Mouse (Mus musculus) hindbrain, embryonic 16.5 days (tissue): ENCODE measurements around the gene Tle3. TPM values are rescaled to one million over a fixed set of nuclear protein-coding genes. Genes with fewer than 3 reads are reported as not detected.

Source experiments
- ATAC-seq: fragments of 200-750 bp; cut with Nextera tagmentation; 2 replicates; pipeline ENCODE4 v1.8.0; 2017; ENCODE audit warnings: moderate TSS enrichment, moderate library complexity
- H3K27ac ChIP-seq: fragments of 300-500 bp; sonication (generic); 2 replicates; pipeline ENCODE4 v1.5.1; 2014; ENCODE audit warnings: low read depth, mild to moderate bottlenecking, control low read depth, low read length, moderate library complexity
- H3K27me3 ChIP-seq: fragments of 300-500 bp; sonication (generic); replicated peaks from 2 replicates; pipeline ENCODE4 v1.6.1; 2014; ENCODE audit warnings: low read length; ENCODE audit not compliant: control insufficient read depth, insufficient read depth
- H3K36me3 ChIP-seq: fragments of 300-500 bp; sonication (generic); 2 replicates; pipeline ENCODE4 v1.6.1; 2014; ENCODE audit warnings: mild to moderate bottlenecking, low read length, moderate library complexity, mixed read lengths; ENCODE audit not compliant: control insufficient read depth, insufficient read depth
- H3K4me1 ChIP-seq: fragments of 300-500 bp; sonication (generic); 2 replicates; pipeline ENCODE4 v1.6.1; 2014; ENCODE audit warnings: low read depth, low read length; ENCODE audit not compliant: control insufficient read depth, insufficient read depth
- H3K4me2 ChIP-seq: fragments of 300-500 bp; sonication (generic); 2 replicates; pipeline ENCODE4 v1.6.1; 2014; ENCODE audit warnings: mild to moderate bottlenecking, low read length, control low read depth, moderate library complexity
- H3K4me3 ChIP-seq: fragments of 300-500 bp; sonication (generic); 2 replicates; pipeline ENCODE4 v1.5.1; 2014; ENCODE audit warnings: mild to moderate bottlenecking, low read length, control low read depth, moderate library complexity
- H3K9ac ChIP-seq: fragments of 300-500 bp; sonication (generic); 2 replicates; pipeline ENCODE4 v1.6.1; 2014; ENCODE audit warnings: low read depth, mild to moderate bottlenecking, control low read depth, low read length, moderate library complexity
- H3K9me3 ChIP-seq: fragments of 300-500 bp; sonication (generic); 2 replicates; pipeline ENCODE4 v1.6.1; 2014; ENCODE audit warnings: mild to moderate bottlenecking, low read length, moderate library complexity; ENCODE audit not compliant: control insufficient read depth
- WGBS: fragments of 180-500 bp; shearing (Covaris S2); extraction: QIAGEN DNeasy Blood & Tissue Kit; methylation state at CpG from one replicate; pipeline ENCODE4 v1.1.7; 2014; 5-methylcytosine and 5-hydroxymethylcytosine counted together
- polyA plus RNA-seq: library from polyadenylated mRNA; unstranded; fragments of >200 nt; fragmentation: Nextera tagmentation; extraction: Ambion mirVana; gene quantifications from 2 replicates; pipeline ENCODE4 v1.2.1, GENCODE M21; 2015

The Tle3 gene
- polyA plus RNA-seq, 1 experiment from 2014 or later: 19.5 TPM

- Histone ChIP-seq H3K36me3 (no peaks in the 10 kb centered on the region), H3K4me1 (peaks cover 5% of the 10 kb centered on the region), H3K9me3 (no peaks in the 10 kb centered on the region), H3K9ac (no peak overlapping the region), H3K27ac (no peak overlapping the region), H3K4me2 (no peak overlapping the region), H3K27me3 (no peaks in the 10 kb centered on the region), H3K4me3 (no peak overlapping the region)
- no peak; the same call in 1 of the 2 replicates for ATAC-seq
- 55% methylated on average over 5 of the region's 5 CpGs for WGBS
Measured at GRCm38 (mm10) chr9:61456441-61457161, 84.4 kb downstream of the Tle3 start.

GRCm38 (mm10) chr9:61457162-61457523 lies 85.0 kb downstream of the Tle3 start:
- H3K4me1 ChIP-seq: peaks cover 5% of the 10 kb centered on the region
- no peak overlapping the region for H3K27ac ChIP-seq
- H3K4me3 ChIP-seq: no peak overlapping the region
- no peaks in the 10 kb centered on the region for H3K36me3 ChIP-seq
- no peak overlapping the region for H3K4me2 ChIP-seq
- ATAC-seq: peak; percentile 30; the same call in 1 of the 2 replicates
- no peaks in the 10 kb centered on the region for H3K27me3 ChIP-seq
- H3K9me3 ChIP-seq: no peaks in the 10 kb centered on the region
- no peak overlapping the region for H3K9ac ChIP-seq
- 31% methylated on average over 10 of the region's 10 CpGs for WGBS

DNA sequence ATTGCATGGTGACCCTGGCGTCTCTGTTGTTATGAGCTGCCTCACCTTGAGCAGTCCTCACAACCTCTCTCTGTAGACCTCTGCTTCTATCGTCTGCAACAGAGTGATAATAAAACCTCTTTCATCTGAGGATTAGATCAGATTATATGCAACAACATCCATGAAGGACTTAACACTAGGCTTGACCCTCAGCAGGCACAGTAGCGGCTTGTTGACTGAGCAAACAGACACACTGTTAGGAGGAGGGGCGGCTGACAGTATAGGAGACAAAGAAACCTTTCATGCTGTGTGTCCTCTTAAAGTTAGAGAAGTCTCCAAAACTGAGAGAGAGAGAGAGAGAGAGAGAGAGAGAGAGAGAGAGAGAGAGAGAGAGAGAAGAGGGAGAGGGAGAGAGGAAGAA lies 89.7 kb downstream of the Tle3 start:
- H3K9me3 ChIP-seq: peaks cover 6% of the 10 kb centered on the region
- WGBS: 48% methylated on average over 4 of the region's 4 CpGs
- no peak for ATAC-seq
- H3K27me3 ChIP-seq: 0 out of 2 replicates have a peak, but pooled peaks cover 6% of the 10 kb centered on the region
- no peak overlapping the region for H3K4me2 ChIP-seq
- no peak overlapping the region for H3K27ac ChIP-seq
- H3K4me1 ChIP-seq: peaks cover 3% of the 10 kb centered on the region
- no peak overlapping the region for H3K4me3 ChIP-seq
- no peak overlapping the region for H3K9ac ChIP-seq
- no peaks in the 10 kb centered on the region for H3K36me3 ChIP-seq

DNA sequence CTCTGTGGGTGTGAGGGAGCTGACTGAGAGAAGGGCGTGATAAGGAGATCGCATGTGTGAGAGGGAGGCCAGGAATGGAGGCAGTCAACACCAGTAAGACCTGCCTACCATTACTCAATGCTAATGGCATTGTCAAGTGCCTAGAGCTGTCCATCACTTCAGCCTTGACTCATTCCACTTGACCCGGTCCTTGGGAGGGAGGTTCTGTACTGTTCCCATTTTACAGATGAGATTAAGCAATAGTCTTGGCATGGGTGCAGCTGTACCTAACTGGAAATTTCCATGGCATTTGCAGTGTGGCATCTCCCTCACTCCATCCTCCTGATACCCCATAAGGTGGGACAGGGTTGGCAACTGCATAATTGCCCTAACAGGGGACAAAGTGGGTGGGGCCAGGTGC lies 95.3 kb downstream of the Tle3 start:
- no peak for ATAC-seq
- WGBS: 90% methylated on average over 3 of the region's 3 CpGs
- Histone ChIP-seq H3K27me3 (0 out of 2 replicates have a peak, but pooled peaks cover 8% of the 10 kb centered on the region), H3K27ac (no peak overlapping the region), H3K36me3 (no peaks in the 10 kb centered on the region), H3K9me3 (peaks cover 6% of the 10 kb centered on the region), H3K4me3 (no peak overlapping the region), H3K4me2 (no peak overlapping the region), H3K4me1 (peaks cover 12% of the 10 kb centered on the region), H3K9ac (no peak overlapping the region)
